Mouse (Mus musculus) gonadal fat pad, adult 2 months (tissue): ENCODE results near the gene Adk. TPM values are rescaled to one million over a fixed set of nuclear protein-coding genes. Genes with fewer than 3 reads are reported as not detected.
"Not testable (repeated sequence)": the region's sequence is repeated elsewhere in the genome, so short reads cannot be mapped to it uniquely, and the experiment has no call there.

Source experiments
- DNase-seq: peaks from one replicate; pipeline ENCODE4 v3.0.0-alpha.2; 2012; ENCODE audit warnings: low read depth
- polyA plus RNA-seq: library from polyadenylated mRNA; depleted of rRNA; stranded (reverse); fragments of >200 nt; gene quantifications from 2 replicates; pipeline ENCODE4 v1.2.3, GENCODE M21; 2012

Adk gene
- polyA plus RNA-seq, 1 experiment: 85.3 TPM

GRCm38 (mm10) chr14:21433415-21433814 is 381.0 kb downstream of the Adk start:
- DNase-seq: no peak

DNA sequence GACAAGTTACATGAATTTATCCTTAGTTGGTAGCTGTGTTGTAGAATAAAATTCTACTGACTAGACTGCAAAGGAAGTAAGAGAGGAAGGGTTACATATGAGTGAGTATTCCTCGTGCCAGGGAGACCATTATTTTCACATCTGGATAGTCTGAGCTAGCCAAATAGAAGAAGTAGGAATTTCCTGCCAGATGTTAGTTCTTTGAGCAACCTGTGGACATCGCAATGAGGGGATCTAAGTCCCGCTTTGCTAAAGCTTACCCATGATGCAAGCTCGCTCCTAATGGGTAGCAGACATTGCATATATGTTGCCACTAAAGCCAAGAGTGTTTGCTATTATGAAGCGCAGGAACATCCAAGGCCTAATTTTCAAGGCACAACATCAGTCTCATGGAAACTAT is 381.6 kb downstream of the Adk start:
- no peak for DNase-seq

GRCm38 (mm10) chr14:21434686-21435085 is 382.3 kb downstream of the Adk start:
- DNase-seq: no peak

DNA sequence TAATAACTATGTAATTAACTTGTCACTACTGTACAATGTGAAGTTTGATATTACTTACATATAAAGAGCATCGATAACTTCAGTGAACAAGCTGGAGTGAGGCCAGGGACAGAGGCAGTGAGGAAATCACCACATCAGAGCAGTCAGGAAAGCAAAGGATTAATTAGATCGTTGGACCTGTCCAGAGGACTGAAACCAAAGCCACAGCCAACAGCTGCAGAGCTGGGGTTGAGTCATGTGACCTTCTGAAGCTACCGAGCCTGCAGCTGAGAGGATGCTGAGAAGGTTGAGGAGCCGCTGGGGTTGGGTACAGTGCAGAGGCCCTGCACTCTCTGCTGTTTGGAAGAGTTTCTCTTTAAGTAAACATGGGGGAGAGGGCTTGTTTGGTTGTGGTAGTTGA is 387.4 kb downstream of the Adk start:
- no peak for DNase-seq

- DNase-seq: no peak
These were observed 388.2 kb downstream of the Adk start for GRCm38 (mm10) chr14:21440526-21440925.

GRCm38 (mm10) chr14:21441772-21442533 is 389.6 kb downstream of the Adk start:
- no peak for DNase-seq

GRCm38 (mm10) chr14:21452581-21452980 is 400.2 kb downstream of the Adk start:
- DNase-seq: no peak

GRCm38 (mm10) chr14:21453896-21454295 is 401.5 kb downstream of the Adk start:
- DNase-seq: no peak

- no peak for DNase-seq
These were observed 403.4 kb downstream of the Adk start for GRCm38 (mm10) chr14:21455654-21456350.

- no peak for DNase-seq
These were observed 404.2 kb downstream of the Adk start for GRCm38 (mm10) chr14:21456526-21456925.

DNA sequence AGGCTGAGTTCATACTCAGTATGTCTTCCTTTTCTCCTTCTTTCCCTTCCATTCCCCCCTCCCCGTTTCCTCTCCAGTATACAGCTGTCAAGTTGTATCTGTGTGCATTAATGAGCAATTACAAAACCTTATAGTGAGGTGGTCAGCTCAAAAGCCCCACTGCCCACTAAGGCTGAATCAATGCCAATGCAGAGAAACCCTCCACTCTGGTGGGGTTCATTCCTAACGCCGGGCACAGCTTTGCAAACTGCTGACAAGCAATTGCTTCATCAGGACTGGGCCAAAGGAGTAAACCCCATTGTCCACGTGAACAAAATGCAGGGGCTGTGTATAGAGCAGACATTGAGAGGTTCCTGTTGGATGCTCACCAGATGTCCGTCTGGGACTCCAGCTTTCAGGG is 405.5 kb downstream of the Adk start:
- no peak for DNase-seq

DNA sequence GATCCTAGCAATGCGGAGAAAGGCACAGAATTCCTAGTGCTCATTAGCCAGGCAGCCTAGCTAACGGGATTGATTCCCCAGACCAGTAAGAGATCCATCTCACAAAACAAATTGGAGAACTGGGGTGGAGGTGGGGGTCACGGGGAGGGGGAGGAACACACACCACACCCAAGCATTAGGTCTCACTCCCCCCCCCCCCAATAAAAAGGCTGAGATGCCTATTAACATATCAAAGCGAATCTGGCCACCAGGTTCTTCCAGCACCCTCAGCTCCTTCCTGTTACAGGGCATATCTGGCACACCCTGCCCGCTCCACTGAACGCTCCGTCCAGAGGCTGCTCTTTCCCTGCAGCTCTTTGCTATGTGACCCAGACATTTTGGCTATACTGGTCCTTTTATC is 406.3 kb downstream of the Adk start:
- DNase-seq: no peak

DNA sequence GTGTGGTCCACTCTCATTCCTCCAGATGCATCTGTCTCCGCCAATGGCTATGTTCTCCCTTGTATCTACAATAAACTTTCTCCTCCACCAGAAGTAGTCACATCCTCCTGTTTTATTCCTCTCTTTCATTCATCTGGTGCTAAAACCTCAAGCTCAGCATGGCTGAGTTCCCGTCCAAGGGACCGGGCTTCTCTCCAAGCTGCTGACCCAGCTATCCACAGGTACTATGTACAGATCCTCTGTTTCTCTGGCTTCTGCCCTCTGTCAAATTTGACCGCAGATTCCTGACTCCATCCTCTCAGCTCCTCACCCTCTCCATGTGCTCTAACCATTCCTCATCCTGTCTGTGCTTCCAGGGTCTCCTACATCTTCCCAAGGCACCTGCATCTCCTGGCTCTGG is 406.8 kb downstream of the Adk start:
- DNase-seq: no peak

DNA sequence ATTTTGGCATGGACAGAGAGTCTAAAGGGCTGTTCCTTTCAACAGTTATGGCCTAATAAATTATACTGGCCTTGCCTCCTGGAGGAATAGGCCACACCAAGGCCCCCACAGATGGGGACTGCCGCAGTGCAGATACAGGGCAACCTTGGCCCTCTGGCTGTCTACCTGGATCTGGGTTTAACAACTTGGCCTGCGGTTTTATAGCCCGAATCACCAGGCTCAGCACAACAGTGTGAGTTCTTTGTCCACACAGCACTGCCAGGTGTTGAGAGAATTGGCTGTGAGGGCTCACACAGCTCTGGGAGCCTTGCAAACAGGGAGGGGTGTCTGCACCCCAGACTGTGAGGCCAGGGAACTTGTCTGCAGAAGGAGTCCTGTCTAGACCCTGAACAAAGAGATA is 410.0 kb downstream of the Adk start:
- no peak for DNase-seq

- no peak for DNase-seq
These were observed 410.8 kb downstream of the Adk start for GRCm38 (mm10) chr14:21463117-21463712.

DNA sequence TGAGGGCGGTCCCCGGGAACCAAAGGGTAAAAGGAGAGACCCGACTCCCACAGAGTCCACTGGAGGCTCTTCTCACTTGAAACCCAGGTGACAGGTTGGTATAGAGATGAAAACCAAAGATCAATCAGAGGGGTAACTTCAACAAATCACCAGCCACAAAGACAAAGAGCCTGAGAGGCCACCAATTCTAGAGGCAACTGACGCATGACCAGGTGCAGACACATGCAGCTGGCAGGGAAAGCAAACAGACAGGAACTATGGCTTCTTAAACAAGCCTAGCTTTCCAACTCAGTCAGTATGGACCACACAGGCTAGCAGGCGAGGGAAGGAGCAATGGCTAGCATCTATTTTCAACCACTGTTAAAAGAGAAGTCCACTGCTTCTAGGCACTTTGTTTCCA is 418.0 kb downstream of the Adk start:
- no peak for DNase-seq

DNA sequence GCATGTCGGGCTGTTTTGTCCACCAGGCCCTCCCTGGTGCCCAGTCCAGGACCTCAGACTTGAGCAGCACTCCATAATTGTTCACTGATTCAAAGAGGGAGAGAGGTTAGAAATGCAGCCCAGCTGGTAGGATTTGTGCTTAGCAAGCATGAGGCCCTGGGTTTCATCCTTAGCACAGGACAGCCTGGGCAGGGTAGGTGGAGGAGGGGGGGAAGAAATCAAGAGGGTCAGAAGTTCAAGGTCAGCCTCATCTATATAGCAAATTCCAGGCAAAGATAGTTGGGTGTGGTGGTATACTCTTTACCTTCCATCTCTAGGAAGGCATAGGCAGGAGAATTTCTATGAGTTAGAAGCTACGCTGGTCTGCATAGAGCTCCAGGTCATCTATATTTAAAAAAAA is 419.6 kb downstream of the Adk start:
- no peak for DNase-seq

- not testable (repeated sequence) for DNase-seq
These were observed 422.3 kb downstream of the Adk start for GRCm38 (mm10) chr14:21474593-21475132.

DNA sequence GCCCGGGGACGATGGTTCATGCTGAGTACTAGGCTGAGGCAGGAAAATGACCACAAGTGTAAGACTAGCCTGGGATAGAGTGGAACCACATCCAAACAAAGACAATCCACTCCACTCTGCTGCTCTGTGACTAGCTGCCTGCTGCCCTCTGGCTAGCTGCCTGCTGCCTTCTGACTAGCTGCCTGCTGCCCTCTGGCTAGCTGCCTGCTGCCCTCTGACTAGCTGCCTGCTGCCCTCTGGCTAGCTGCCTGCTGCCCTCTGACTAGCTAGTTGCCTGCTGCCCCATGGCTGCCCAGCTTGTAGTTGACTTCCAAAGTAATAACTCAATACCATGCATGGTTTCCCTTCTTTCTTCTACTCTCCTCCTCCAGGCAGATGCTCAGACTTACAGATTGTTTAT is 424.8 kb downstream of the Adk start:
- no peak for DNase-seq

GRCm38 (mm10) chr14:21479566-21479965 is 427.2 kb downstream of the Adk start:
- no peak for DNase-seq

DNA sequence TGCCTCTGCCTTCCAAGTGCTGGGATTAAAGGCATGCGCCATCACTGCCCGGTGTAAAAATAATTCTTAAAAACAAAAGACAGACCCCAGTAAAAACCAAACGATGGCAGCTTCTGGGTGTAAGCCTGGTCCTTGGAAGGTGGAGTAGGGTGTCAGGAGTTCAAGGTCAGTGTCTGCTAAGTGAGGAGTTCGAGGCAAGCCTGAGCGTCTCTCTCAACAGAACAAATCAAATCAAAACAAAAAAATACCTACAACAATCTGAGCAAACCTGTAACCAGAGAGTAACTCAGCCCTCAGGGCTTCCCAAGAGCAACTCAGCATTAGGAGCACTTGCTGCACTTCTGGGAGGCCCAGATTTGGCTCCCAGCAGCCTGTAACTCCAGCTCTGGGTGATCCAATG is 427.8 kb downstream of the Adk start:
- no peak for DNase-seq

- no peak for DNase-seq
These were observed 428.9 kb downstream of the Adk start, which contains the start of gene Kat6b for GRCm38 (mm10) chr14:21481231-21481630. Gene Kat6b, plus strand, starts transcription at chr14:21481434.

- no peak for DNase-seq
These were observed 431.8 kb downstream of the Adk start for GRCm38 (mm10) chr14:21484199-21484598.
